Mouse (Mus musculus) heart, embryonic 16.5 days (tissue): ENCODE data around the gene Gm973. TPM values are rescaled to one million over a fixed set of nuclear protein-coding genes. Genes with fewer than 3 reads are reported as not detected.
"Not testable (repeated sequence)": the region's sequence is repeated elsewhere in the genome, so short reads cannot be mapped to it uniquely, and the experiment has no call there.

ENCODE experiments used
- ATAC-seq: fragments of 200-750 bp; cut with Nextera tagmentation; replicated peaks from 2 replicates; pipeline ENCODE4 v1.8.0; 2017; ENCODE audit warnings: moderate number of reproducible peaks; ENCODE audit not compliant: insufficient read depth, low FRiP score; ENCODE audit errors: extremely low read depth
- H3K27ac ChIP-seq: fragments of 300-500 bp; sonication (generic); 2 replicates; pipeline ENCODE4 v1.5.1; 2014; ENCODE audit warnings: mild to moderate bottlenecking, low read length, control low read depth, moderate library complexity
- H3K27me3 ChIP-seq: fragments of 300-500 bp; sonication (generic); 2 replicates; pipeline ENCODE4 v1.6.1; 2014; ENCODE audit warnings: low read length, mixed read lengths; ENCODE audit not compliant: control insufficient read depth, insufficient read depth
- H3K36me3 ChIP-seq: fragments of 300-500 bp; sonication (generic); 2 replicates; pipeline ENCODE4 v1.6.1; 2014; ENCODE audit not compliant: control insufficient read depth, insufficient read depth
- H3K4me1 ChIP-seq: fragments of 300-500 bp; sonication (generic); 2 replicates; pipeline ENCODE4 v1.6.1; 2014; ENCODE audit warnings: low read length, mixed read lengths; ENCODE audit not compliant: control insufficient read depth, insufficient read depth
- H3K4me2 ChIP-seq: fragments of 300-500 bp; sonication (generic); 2 replicates; pipeline ENCODE4 v1.6.1; 2014; ENCODE audit warnings: low read depth, mild to moderate bottlenecking, control low read depth, low read length
- H3K4me3 ChIP-seq: fragments of 300-500 bp; sonication (generic); 2 replicates; pipeline ENCODE4 v1.5.1; 2014; ENCODE audit warnings: mild to moderate bottlenecking, control low read depth, low read length
- H3K9ac ChIP-seq: fragments of 300-500 bp; sonication (generic); 2 replicates; pipeline ENCODE4 v1.6.1; 2014; ENCODE audit warnings: low read length, control low read depth
- H3K9me3 ChIP-seq: fragments of 300-500 bp; sonication (generic); replicated peaks from 2 replicates; pipeline ENCODE4 v1.6.1; 2016; ENCODE audit warnings: low read length; ENCODE audit not compliant: control insufficient read depth
- WGBS: fragments of 180-500 bp; shearing (Covaris S2); extraction: QIAGEN DNeasy Blood & Tissue Kit; methylation state at CpG from one replicate; pipeline ENCODE4 v1.1.7; 2014; 5-methylcytosine and 5-hydroxymethylcytosine counted together
- polyA plus RNA-seq: library from polyadenylated mRNA; unstranded; fragments of >200 nt; fragmentation: Nextera tagmentation; extraction: Ambion mirVana; gene quantifications from 2 replicates; pipeline ENCODE4 v1.2.1, GENCODE M21; 2015

The Gm973 gene
- polyA plus RNA-seq, 1 experiment from 2014 or later = 0.41 TPM

DNA sequence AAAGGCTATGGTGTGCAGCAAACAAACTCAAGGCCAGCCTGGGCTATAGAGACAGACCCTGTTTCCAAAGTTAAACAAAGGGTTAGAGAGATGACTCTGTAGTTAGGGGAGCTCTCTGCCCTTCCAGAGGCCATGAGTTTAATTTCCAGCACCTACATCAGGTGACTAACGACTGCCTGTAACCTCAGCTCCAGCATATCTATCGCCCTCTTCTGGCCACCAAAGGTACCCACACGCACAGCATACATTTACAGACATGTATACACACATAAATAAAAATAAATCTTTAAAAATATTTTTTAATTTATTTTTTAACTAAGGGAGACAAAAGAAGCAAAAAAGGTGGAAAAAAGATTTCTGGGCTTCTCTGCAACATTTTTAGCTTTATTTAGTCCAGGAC lies 94.9 kb downstream of the Gm973 start:
- Histone ChIP-seq H3K36me3 (no peaks in the 10 kb centered on the region), H3K27ac (no peak overlapping the region), H3K4me3 (no peak overlapping the region), H3K9me3 (0 out of 2 replicates have a peak, but pooled peaks cover 2% of the 10 kb centered on the region), H3K27me3 (peaks cover 3% of the 10 kb centered on the region; the same call in 1 of the 2 replicates), H3K9ac (no peak overlapping the region), H3K4me2 (no peak overlapping the region), H3K4me1 (no peaks in the 10 kb centered on the region)
- WGBS = 89% methylated on average over 3 of the region's 3 CpGs
- no peak for ATAC-seq

DNA sequence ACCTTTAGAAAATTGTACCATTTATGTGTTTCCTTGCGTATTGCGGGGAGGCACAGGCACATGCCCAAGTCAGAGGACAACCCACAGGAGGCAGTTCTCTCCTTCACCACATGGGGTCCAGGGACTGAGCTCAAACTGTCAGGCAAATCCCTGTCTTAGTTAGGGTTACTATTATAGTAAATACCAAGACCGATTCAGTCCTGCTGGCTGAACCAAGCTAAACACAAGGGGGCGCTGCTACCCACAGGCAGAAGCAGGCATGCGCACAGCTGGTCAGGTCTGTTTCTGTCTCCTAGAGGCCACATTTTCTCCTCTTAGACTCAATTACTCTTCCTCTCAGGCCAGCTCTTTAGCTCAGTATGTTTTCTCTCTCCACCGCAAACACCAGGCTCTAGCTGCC lies 97.7 kb downstream of the Gm973 start:
- ATAC-seq = no peak

DNA sequence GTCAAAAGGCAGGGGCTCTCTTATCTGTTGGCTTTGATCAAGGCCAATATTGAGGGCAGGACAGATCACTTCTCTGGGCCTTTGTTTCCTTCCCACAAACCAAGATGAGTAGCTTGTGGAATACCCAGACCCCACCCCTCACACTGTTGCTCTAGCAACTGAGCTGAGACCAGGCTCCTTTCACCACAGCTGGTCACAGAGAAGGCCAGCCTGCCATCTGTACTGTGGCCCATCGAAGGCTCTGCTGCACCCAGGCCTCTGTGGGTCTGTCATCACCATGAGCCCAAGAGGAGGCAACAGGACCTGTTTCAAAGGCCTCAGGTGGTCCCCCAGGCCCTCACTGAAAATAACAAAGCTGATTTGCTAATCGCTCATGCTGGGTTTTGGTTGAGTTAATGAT lies 99.0 kb downstream of the Gm973 start:
- Histone ChIP-seq H3K27me3 (no peaks in the 10 kb centered on the region), H3K9me3 (0 out of 2 replicates have a peak, but pooled peaks cover 2% of the 10 kb centered on the region), H3K36me3 (no peaks in the 10 kb centered on the region), H3K4me3 (no peak overlapping the region), H3K27ac (no peak overlapping the region), H3K4me1 (no peaks in the 10 kb centered on the region), H3K9ac (no peak overlapping the region), H3K4me2 (no peak overlapping the region)
- ATAC-seq = no peak
- WGBS = 71% methylated on average over 2 of the region's 2 CpGs

More for the DNA sequence above, 97.7 kb downstream of the Gm973 start:
- Histone ChIP-seq H3K36me3 (no peaks in the 10 kb centered on the region), H3K9ac (no peak overlapping the region), H3K4me2 (no peak overlapping the region), H3K4me3 (no peak overlapping the region), H3K4me1 (no peaks in the 10 kb centered on the region), H3K27ac (no peak overlapping the region), H3K9me3 (0 out of 2 replicates have a peak, but pooled peaks cover 2% of the 10 kb centered on the region), H3K27me3 (no peaks in the 10 kb centered on the region)
- WGBS = 43% methylated on average over 6 of the region's 6 CpGs

DNA sequence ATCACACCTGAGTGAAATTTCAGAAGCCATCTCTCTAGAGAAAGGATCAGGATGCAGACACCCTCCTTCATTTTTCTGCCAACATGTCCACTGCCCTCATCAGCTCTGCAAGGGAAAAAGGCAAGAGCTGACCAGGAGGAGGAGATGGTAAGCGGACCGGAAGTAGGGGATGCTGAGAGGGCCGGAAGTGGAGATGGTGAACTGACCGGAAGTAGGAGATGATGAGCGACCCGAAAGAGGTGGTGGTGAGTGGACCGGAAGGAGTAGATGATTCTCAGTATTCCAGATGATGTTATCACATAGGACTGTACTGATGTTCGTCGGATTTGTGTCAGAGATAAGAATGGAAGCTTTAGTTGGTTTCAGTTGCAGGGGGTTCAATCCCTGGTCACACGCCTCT lies 103.1 kb downstream of the Gm973 start:
- H3K4me3 ChIP-seq = no peak overlapping the region
- H3K4me1 ChIP-seq = no peaks in the 10 kb centered on the region
- no peaks in the 10 kb centered on the region for H3K36me3 ChIP-seq
- ATAC-seq = no peak
- H3K9me3 ChIP-seq = no peaks in the 10 kb centered on the region
- no peak overlapping the region for H3K9ac ChIP-seq
- WGBS = 76% methylated on average over 10 of the region's 10 CpGs
- no peak overlapping the region for H3K4me2 ChIP-seq
- H3K27ac ChIP-seq = no peak overlapping the region
- no peaks in the 10 kb centered on the region for H3K27me3 ChIP-seq

DNA sequence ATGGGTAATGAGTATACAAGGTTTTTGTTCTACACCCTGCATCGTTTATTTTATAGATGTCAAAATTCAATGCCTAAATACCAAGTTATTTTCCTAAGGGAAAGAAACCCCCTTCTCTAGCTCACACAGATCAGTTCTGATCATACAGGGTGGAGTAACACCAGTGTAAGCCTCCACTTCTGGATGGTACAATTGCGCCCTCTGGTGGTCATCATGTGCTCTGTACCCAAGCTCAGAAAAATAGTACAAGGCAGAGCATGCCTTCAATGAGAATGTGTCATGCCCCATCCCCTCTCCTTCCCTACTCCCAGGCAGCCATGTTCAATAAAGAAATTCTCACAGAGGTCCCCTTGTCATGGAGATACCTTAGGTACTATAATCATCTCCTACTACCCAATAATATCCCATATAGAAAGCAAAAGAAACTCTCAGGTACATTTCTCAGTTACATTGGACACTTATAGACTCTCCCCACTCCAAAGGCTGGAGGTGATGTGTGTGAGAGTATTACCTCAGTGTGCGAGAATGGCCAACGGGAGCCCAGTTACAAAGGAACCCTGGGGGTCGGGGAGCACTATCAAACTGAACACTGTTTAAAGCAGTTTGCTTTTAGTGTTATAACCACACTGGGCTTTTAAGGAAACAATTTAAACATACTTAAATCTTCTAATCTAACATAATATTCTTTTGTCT lies 107.4 kb downstream of the Gm973 start:
- 19% methylated on average over 5 of the region's 5 CpGs for WGBS
- Histone ChIP-seq H3K4me3 (no peak overlapping the region), H3K4me2 (no peak overlapping the region), H3K27me3 (no peaks in the 10 kb centered on the region), H3K9me3 (no peaks in the 10 kb centered on the region), H3K27ac (no peak overlapping the region), H3K9ac (no peak overlapping the region), H3K36me3 (no peaks in the 10 kb centered on the region), H3K4me1 (no peaks in the 10 kb centered on the region)
- ATAC-seq = peak; percentile 45

DNA sequence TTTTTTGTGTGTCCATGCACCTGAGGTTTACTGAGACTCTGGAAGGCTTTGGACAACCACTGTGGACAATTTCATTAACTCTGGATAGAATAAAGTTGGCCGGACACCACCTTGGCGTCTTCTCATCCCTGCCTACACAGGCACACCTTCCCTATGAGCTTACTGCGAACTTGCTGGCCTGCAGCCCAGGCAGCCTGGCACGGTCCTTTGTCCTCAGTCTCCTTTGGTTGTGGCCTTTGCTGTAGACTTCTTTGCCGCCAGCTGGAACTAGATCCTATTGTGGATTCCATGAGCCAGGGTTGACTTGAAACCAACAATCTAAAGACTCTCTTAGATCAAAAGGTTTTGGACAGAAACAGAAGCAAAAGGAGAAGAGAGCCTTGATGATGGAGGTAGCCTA lies 109.3 kb downstream of the Gm973 start:
- H3K4me1 ChIP-seq = no peaks in the 10 kb centered on the region
- H3K4me3 ChIP-seq = no peak overlapping the region
- H3K9me3 ChIP-seq = no peaks in the 10 kb centered on the region
- H3K9ac ChIP-seq = no peak overlapping the region
- H3K27me3 ChIP-seq = no peaks in the 10 kb centered on the region
- WGBS = 67% methylated on average over 5 of the region's 5 CpGs
- H3K27ac ChIP-seq = no peak overlapping the region
- ATAC-seq = no peak
- H3K36me3 ChIP-seq = no peaks in the 10 kb centered on the region
- H3K4me2 ChIP-seq = no peak overlapping the region

DNA sequence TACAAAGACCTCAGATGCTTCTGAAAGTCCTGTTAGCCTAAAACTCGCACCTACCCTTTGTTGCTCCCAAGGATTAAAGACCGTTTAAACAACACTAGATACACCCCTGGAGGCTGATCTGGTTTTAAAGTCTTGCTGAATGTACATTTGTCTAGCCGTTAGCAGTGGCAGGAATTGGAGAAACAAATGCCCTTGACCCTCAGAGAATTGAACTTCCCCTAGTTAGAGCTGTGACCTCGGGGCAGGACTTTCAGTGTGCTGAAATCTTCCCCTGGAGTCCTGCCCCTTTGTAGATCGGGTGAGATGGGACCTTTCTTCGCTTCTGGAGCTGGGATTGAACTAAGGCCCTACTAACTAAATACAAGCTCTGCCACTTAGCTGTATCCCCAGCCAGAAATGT lies 113.1 kb downstream of the Gm973 start:
- Histone ChIP-seq H3K36me3 (no peaks in the 10 kb centered on the region), H3K27me3 (no peaks in the 10 kb centered on the region), H3K4me1 (0 out of 2 replicates have a peak, but pooled peaks cover 2% of the 10 kb centered on the region), H3K4me2 (no peak overlapping the region), H3K9me3 (no peaks in the 10 kb centered on the region), H3K27ac (no peak overlapping the region), H3K9ac (no peak overlapping the region), H3K4me3 (no peak overlapping the region)
- ATAC-seq = no peak
- WGBS = 43% methylated on average over 6 of the region's 6 CpGs

DNA sequence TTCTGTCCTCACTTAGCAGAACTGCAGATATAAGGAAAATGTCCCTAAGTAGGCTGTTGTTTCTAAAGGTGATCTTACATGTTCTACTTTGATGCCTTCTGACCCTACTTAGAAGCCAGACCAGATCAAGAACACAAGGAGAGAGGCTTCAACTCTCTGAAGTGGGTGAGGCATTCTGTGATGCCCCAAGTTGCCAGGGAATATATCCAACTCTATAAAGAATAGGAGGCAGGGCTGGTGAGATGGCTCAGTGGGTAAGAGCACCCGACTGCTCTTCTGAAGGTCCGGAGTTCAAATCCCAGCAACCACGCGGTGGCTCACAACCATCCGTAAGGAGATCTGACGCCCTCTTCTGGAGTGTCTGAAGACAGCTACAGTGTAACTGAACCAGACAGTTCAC lies 114.3 kb downstream of the Gm973 start:
- not testable (repeated sequence) for H3K4me2 ChIP-seq

DNA sequence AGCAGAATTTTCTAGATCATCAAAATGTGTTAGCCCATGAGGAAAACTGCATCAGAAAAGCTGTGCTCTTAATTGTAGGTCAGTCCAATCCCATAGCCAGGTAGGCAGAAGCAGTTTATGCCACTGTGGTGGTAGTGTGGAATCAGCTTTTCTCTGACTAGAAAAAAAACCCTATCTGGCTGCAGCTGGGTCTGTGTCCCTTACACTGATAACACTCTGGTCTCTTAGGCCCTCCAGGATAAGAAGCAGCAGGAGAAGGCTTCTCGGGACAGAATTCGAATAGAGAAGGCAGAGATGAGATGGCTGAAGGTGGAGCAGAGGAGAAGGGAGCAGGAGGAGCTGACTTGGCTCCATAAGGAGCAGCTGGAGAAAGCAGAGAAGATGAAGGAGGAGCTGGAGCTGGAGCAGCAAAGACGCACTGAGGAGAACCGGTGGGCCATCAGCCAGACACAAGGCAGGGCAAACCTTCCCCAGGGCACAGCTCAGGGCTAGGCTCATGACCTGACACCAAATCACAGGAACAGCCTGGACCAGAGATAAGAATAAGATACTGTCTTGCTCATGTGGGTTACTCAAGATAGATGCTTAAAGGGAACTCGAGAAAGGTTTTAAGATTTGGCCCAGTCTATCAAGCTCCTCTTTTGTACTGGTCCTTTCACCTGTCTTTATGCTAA lies 116.1 kb downstream of the Gm973 start:
- Histone ChIP-seq H3K9me3 (no peaks in the 10 kb centered on the region), H3K4me1 (0 out of 2 replicates have a peak, but pooled peaks cover 2% of the 10 kb centered on the region), H3K36me3 (no peaks in the 10 kb centered on the region), H3K9ac (no peak overlapping the region), H3K4me3 (no peak overlapping the region), H3K27ac (no peak overlapping the region), H3K27me3 (no peaks in the 10 kb centered on the region), H3K4me2 (no peak overlapping the region)
- no peak for ATAC-seq
- 37% methylated on average over 5 of the region's 5 CpGs for WGBS

More for the DNA sequence above, 114.3 kb downstream of the Gm973 start:
- H3K4me3 ChIP-seq, H3K27me3 ChIP-seq, H3K36me3 ChIP-seq, H3K9me3 ChIP-seq, H3K27ac ChIP-seq, H3K4me1 ChIP-seq, H3K9ac ChIP-seq, ATAC-seq: not testable (repeated sequence)
- WGBS = 83% methylated on average over 6 of the region's 6 CpGs
